8 mouse cellular contexts compared by ENCODE assay signal in genomic region chr2:61642452-61643368, GRCm38 (mm10).
DNase-seq lines count a peak whose midpoint lies in the region; ATAC-seq lines count a peak whose summit lies in the region.

No protein-coding gene starts in this region.

- peak; percentile 87 for ATAC-seq in hindbrain, embryonic 16.5 days

- H3K27ac ChIP-seq in forebrain, embryonic 10.5 days = no peak overlapping the region
- H3K27ac ChIP-seq in hindbrain, embryonic 16.5 days (ENCODE audit: low read depth, low read length) = no peak overlapping the region

- H3K27me3 ChIP-seq in forebrain, embryonic 10.5 days (ENCODE audit: poor library complexity, severe bottlenecking) = no peaks in the 10 kb centered on the region
- no peaks in the 10 kb centered on the region for H3K27me3 ChIP-seq in hindbrain, embryonic 16.5 days (replicated peaks; ENCODE audit: control insufficient read depth, insufficient read depth, low read length)

- no peaks in the 10 kb centered on the region for H3K9me3 ChIP-seq in forebrain, embryonic 10.5 days
- H3K9me3 ChIP-seq in hindbrain, embryonic 16.5 days (ENCODE audit: control insufficient read depth, low read length) = no peaks in the 10 kb centered on the region

- WGBS in forebrain, embryonic 10.5 days = 58% methylated on average over 6 of the region's 6 CpGs
- WGBS in hindbrain, embryonic 16.5 days = 53% methylated on average over 6 of the region's 6 CpGs

- no peak overlapping the region for H3K4me3 ChIP-seq in forebrain, embryonic 10.5 days
- H3K4me3 ChIP-seq in hindbrain, embryonic 16.5 days (ENCODE audit: low read length) = no peak overlapping the region

- no peaks in the 10 kb centered on the region for H3K4me1 ChIP-seq in forebrain, embryonic 10.5 days
- no peaks in the 10 kb centered on the region for H3K4me1 ChIP-seq in hindbrain, embryonic 16.5 days (ENCODE audit: control insufficient read depth, insufficient read depth, low read depth, low read length)

- intact Hi-C loops in left cerebral cortex, postnatal 4 days (cut with DNase I) = loop anchor here (5.0 to 10.0 kb wide), 2 partner anchors 332 to 645 kb away; no protein-coding TSS in a partner anchor

- no peak overlapping the region for H3K4me2 ChIP-seq in hindbrain, embryonic 16.5 days (ENCODE audit: low read length)

- no peak overlapping the region for H3K9ac ChIP-seq in hindbrain, embryonic 16.5 days (ENCODE audit: low read depth, low read length)

- DNase-seq in 3T3-L1 (ENCODE audit: low read depth, low spot score) = peak; percentile 79
- peak; percentile 50 for DNase-seq in CD4-positive helper T cell, adult 2 months (ENCODE audit: low read depth, low spot score)
- DNase-seq in c-Kit-positive CD71-positive TER-119-negative erythroid progenitor cells, embryonic 14.5 days (ENCODE audit: low read depth) = peak; percentile 42
- peak; percentile 24 for DNase-seq in forebrain, embryonic 10.5 days (ENCODE audit: extremely low spot score, low spot score)
- DNase-seq in left cerebral cortex, postnatal 4 days = peak; percentile 37
- DNase-seq in naive thymus-derived CD4-positive, alpha-beta T cell, adult 2 months (ENCODE audit: low read depth) = peak; percentile 64
- peak; percentile 19 for DNase-seq in yolk sac, embryonic 10.5 days (ENCODE audit: low spot score)

- H3K36me3 ChIP-seq in forebrain, embryonic 10.5 days (replicated peaks) = peaks cover 3% of the 10 kb centered on the region; the same call in 1 of the 2 replicates
- H3K36me3 ChIP-seq in hindbrain, embryonic 16.5 days (ENCODE audit: control insufficient read depth, insufficient read depth, low read length) = no peaks in the 10 kb centered on the region

Comparison
In these comparisons a context has a peak if more than half of its experiments do, and no peak if none do; other contexts are left out.
1. DNase-seq: peak in every context shown above with its lines; median percentile 79 in 3T3-L1; 64 in naive thymus-derived CD4-positive, alpha-beta T cell, adult 2 months; 50 in CD4-positive helper T cell, adult 2 months; 42 in c-Kit-positive CD71-positive TER-119-negative erythroid progenitor cells, embryonic 14.5 days; 37 in left cerebral cortex, postnatal 4 days; 24 in forebrain, embryonic 10.5 days; 19 in yolk sac, embryonic 10.5 days.